Mouse (Mus musculus) midbrain, postnatal 0 days (tissue): ENCODE results near the gene Ace3. TPM values are rescaled to one million over a fixed set of nuclear protein-coding genes. Genes with fewer than 3 reads are reported as not detected.
A peak's percentile ranks its signal among the peaks of the same experiment; 100 is the strongest.

Experiments used
- ATAC-seq: fragments of 200-750 bp; cut with Nextera tagmentation; 2 replicates; pipeline ENCODE4 v1.8.0; 2017; ENCODE audit warnings: moderate number of reproducible peaks, mild to moderate bottlenecking, moderate TSS enrichment, moderate library complexity; ENCODE audit not compliant: low FRiP score
- DNase-seq: peaks from one replicate; pipeline ENCODE4 v3.0.0-alpha.2; 2015; ENCODE audit warnings: low spot score
- H3K27ac ChIP-seq: fragments of 300-500 bp; sonication (generic); 2 replicates; pipeline ENCODE4 v1.5.1; 2014; ENCODE audit warnings: low read depth, mild to moderate bottlenecking, low read length, mixed read lengths
- H3K27me3 ChIP-seq: fragments of 300-500 bp; sonication (generic); 2 replicates; pipeline ENCODE4 v1.6.1; 2014; ENCODE audit warnings: low read length, control low read depth, mixed read lengths; ENCODE audit not compliant: insufficient read depth
- H3K36me3 ChIP-seq: fragments of 300-500 bp; sonication (generic); 2 replicates; pipeline ENCODE4 v1.6.1; 2014; ENCODE audit warnings: low read length, control low read depth, mixed read lengths; ENCODE audit not compliant: insufficient read depth
- H3K4me1 ChIP-seq: fragments of 300-500 bp; sonication (generic); 2 replicates; pipeline ENCODE4 v1.6.1; 2014; ENCODE audit warnings: mild to moderate bottlenecking, control low read depth, antibody characterized with exemption, low read length, mixed read lengths; ENCODE audit not compliant: insufficient read depth
- H3K4me2 ChIP-seq: fragments of 300-500 bp; sonication (generic); 2 replicates; pipeline ENCODE4 v1.6.1; 2014; ENCODE audit warnings: low read depth, mild to moderate bottlenecking, low read length, mixed read lengths; ENCODE audit not compliant: poor library complexity, severe bottlenecking
- H3K4me3 ChIP-seq: fragments of 300-500 bp; sonication (generic); 2 replicates; pipeline ENCODE4 v1.5.1; 2014; ENCODE audit warnings: low read depth, mild to moderate bottlenecking, low read length, moderate library complexity
- H3K9ac ChIP-seq: fragments of 300-500 bp; sonication (generic); replicated peaks from 2 replicates; pipeline ENCODE4 v1.6.1; 2014; ENCODE audit warnings: mild to moderate bottlenecking, low read length, moderate library complexity, mixed read lengths; ENCODE audit not compliant: poor library complexity, severe bottlenecking
- H3K9me3 ChIP-seq: fragments of 300-500 bp; sonication (generic); 2 replicates; pipeline ENCODE4 v1.6.1; 2016; ENCODE audit warnings: low read length, control low read depth
- CTCF ChIP-seq: IDR thresholded peaks from 2 replicates; pipeline ENCODE4 v1.5.1; 2016; ENCODE audit warnings: antibody characterized with exemption, mild to moderate bottlenecking
- WGBS: fragments of 180-500 bp; shearing (Covaris S2); extraction: QIAGEN DNeasy Blood & Tissue Kit; methylation state at CpG from one replicate; pipeline ENCODE4 v1.1.7; 2014; 5-methylcytosine and 5-hydroxymethylcytosine counted together
- polyA plus RNA-seq: library from polyadenylated mRNA; unstranded; fragments of >200 nt; fragmentation: Nextera tagmentation; extraction: Ambion mirVana; gene quantifications from 2 replicates; pipeline ENCODE4 v1.2.1, GENCODE M21; 2015
- total RNA-seq: library from RNA; depleted of rRNA; stranded (reverse); fragments of >200 nt; gene quantifications from 2 replicates; pipeline ENCODE4 v1.2.3, GENCODE M21; 2014

Gene Ace3
- total and polyA plus RNA-seq, 2 experiments from 2014 or later = not detected

DNA sequence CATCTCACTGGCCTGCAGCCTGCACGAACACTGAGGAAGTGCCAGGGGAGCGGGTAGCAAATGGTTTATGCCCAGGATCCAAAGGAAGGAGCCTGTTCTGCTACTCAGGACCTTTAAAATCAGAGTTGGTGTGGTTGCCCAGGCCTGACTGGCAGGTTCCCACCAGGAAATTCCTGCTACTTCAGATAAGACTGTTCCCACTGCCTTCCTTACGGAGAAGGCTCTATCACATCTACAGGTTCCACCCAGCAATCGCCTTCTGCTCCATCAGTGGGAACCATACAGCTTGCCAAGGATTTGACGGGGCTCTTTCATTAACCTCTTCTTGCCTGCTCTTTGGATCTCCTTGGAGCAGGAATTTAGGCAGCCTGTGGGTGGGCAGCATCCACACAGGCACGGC, 7.0 kb upstream of the Ace3 start:
- ATAC-seq (no peak), DNase-seq (peak; percentile 22)
- Histone ChIP-seq H3K4me2 (no peak overlapping the region), H3K36me3 (peaks cover 3% of the 10 kb centered on the region; the same call in 1 of the 2 replicates), H3K4me3 (no peak overlapping the region), H3K27ac (no peak overlapping the region), H3K9me3 (no peaks in the 10 kb centered on the region), H3K9ac (no peak overlapping the region), H3K4me1 (no peaks in the 10 kb centered on the region), H3K27me3 (no peaks in the 10 kb centered on the region)
- WGBS = 61% methylated on average over 6 of the region's 6 CpGs
- no peak for TF ChIP-seq CTCF

DNA sequence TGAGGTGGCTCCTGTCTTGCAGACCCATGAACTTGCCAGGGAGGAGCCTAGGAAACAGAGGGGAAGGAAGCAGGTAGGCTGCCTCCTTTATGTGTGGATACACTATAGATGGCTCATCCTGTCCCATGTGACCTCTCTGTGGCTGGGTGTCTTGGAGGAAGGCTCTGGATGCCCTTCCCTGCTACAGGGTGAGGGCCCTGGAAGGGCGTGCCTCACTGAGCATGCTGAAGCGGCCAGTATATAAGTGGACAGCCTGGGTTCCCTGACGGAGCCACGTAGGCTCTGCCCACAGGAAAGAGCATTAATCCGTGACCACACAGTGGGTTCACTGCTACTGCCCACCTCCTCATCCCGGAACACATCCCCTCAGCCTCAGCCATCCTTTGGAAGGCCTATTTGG, 5.0 kb upstream of the Ace3 start:
- H3K4me2 ChIP-seq = no peak overlapping the region
- no peak for ATAC-seq
- peaks cover 3% of the 10 kb centered on the region; the same call in 1 of the 2 replicates for H3K36me3 ChIP-seq
- no peak for DNase-seq
- 67% methylated on average over 6 of the region's 6 CpGs for WGBS
- no peak overlapping the region for H3K27ac ChIP-seq
- no peaks in the 10 kb centered on the region for H3K9me3 ChIP-seq
- no peaks in the 10 kb centered on the region for H3K27me3 ChIP-seq
- TF ChIP-seq CTCF = no peak
- H3K4me3 ChIP-seq = no peak overlapping the region
- no peaks in the 10 kb centered on the region for H3K4me1 ChIP-seq
- no peak overlapping the region for H3K9ac ChIP-seq

DNA sequence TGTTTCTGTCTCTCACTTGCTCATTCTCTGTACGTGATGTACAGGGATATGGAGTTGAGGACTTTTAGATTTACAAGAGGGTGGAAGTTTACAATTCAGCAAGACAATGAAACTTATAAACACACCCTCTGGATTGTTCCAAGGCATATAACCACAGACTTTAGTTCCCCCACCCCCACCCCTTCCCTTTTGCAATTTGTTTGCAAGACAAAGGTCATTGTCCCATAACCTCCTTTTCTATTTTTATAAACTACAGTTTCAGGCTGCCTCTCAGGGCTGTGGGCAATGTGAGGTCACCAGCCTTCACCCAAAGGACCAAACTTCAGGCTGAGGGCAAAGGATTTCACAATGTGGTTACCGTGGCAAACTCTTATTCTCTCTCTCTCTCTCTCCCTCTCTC, 4.2 kb upstream of the Ace3 start:
- TF ChIP-seq CTCF = no peak
- no peaks in the 10 kb centered on the region for H3K4me1 ChIP-seq
- WGBS = 62% methylated on average over 2 of the region's 2 CpGs
- H3K27ac ChIP-seq = no peak overlapping the region
- no peak overlapping the region for H3K4me3 ChIP-seq
- H3K36me3 ChIP-seq = peaks cover 3% of the 10 kb centered on the region; the same call in 1 of the 2 replicates
- no peak overlapping the region for H3K4me2 ChIP-seq
- no peaks in the 10 kb centered on the region for H3K27me3 ChIP-seq
- no peak overlapping the region for H3K9ac ChIP-seq
- no peaks in the 10 kb centered on the region for H3K9me3 ChIP-seq
- ATAC-seq (no peak), DNase-seq (no peak)

DNA sequence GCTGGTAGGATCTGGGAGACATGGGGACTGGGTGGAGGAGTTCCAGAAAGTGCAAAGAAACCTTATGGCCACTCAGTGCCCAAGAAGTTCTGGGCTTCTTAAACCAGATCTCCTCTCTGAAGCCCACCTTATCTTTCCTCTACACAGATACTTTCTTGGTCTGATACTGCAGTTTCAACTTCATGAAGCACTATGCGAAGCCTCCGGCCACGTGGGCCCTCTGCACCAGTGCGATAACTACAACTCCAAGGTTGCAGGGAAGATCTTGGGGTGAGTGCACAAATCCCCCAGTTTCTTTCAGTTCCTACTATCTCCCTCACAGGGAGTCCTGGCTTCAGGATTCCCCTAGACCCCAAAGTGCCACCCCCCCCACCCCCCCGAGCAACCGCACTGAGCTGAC, 5.6 kb downstream of the Ace3 start:
- Histone ChIP-seq H3K36me3 (no peaks in the 10 kb centered on the region), H3K4me1 (no peaks in the 10 kb centered on the region), H3K4me2 (no peak overlapping the region), H3K9me3 (no peaks in the 10 kb centered on the region), H3K27me3 (no peaks in the 10 kb centered on the region), H3K9ac (no peak overlapping the region), H3K27ac (no peak overlapping the region), H3K4me3 (no peak overlapping the region)
- 93% methylated on average over 6 of the region's 6 CpGs for WGBS
- ATAC-seq (no peak), DNase-seq (no peak)
- no peak for TF ChIP-seq CTCF

DNA sequence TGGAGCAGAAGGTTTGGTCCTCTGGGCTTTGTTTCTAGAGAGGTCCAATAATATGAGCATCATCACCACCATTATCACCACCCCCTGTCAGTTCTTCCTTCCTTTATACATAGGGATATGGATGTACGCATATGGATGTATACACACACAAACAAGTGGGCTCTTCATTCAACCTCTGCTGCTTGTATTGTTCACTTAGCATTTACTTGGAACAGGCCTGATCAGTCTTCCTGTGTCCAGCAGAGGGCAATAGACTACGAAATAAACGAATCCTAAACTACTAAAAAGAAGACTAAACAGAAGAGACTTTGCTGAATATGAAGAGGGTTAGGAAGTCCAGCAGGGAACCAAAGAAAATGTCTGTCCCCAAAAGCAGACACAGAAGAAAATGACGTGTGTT, 7.2 kb downstream of the Ace3 start:
- ATAC-seq = no peak
- Histone ChIP-seq H3K27me3 (no peaks in the 10 kb centered on the region), H3K9me3 (no peaks in the 10 kb centered on the region), H3K27ac (no peak overlapping the region), H3K36me3 (no peaks in the 10 kb centered on the region), H3K4me1 (no peaks in the 10 kb centered on the region), H3K4me2 (no peak overlapping the region), H3K9ac (no peak overlapping the region), H3K4me3 (no peak overlapping the region)
- peak; percentile 72 for TF ChIP-seq CTCF
- 44% methylated on average over 4 of the region's 4 CpGs for WGBS
- DNase-seq = peak; percentile 51

DNA sequence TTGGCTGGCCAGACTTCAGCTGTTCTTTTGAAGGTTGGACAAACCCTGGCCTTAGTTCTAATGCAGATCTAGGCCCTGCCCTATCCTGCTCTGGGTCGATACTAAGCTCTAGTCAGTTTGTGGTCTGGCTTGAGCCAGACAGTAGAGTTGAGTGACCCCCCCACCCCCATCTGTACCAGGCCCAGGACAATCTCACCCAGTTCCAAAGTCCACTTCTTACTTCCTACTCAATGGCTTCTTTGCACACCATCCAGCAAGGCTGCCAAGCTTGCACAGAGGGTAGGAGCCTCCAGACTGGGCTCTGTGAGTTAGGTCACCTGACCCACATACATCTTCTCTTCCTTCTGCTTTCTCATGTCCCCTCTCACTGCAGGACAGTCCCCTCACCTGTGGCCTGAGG, 10.1 kb downstream of the Ace3 start:
- no peak for TF ChIP-seq CTCF
- H3K36me3 ChIP-seq = no peaks in the 10 kb centered on the region
- H3K27ac ChIP-seq = no peak overlapping the region
- no peak overlapping the region for H3K9ac ChIP-seq
- H3K27me3 ChIP-seq = peaks cover 8% of the 10 kb centered on the region
- no peaks in the 10 kb centered on the region for H3K4me1 ChIP-seq
- no peak overlapping the region for H3K4me2 ChIP-seq
- H3K9me3 ChIP-seq = no peaks in the 10 kb centered on the region
- 95% methylated on average over 1 of the region's 1 CpGs for WGBS
- no peak for DNase-seq
- no peak overlapping the region for H3K4me3 ChIP-seq
- no peak for ATAC-seq
